Mouse (Mus musculus) ES-Bruce4 (cell line): ENCODE data around the gene Galns. TPM values are rescaled to one million over a fixed set of nuclear protein-coding genes. Genes with fewer than 3 reads are reported as not detected.

Experiments used
- H3K27ac ChIP-seq: 2 replicates; pipeline ENCODE4 v1.5.1; 2012; ENCODE audit warnings: low read length, inconsistent platforms; ENCODE audit not compliant: insufficient read depth
- H3K27me3 ChIP-seq: 2 replicates; pipeline ENCODE4 v1.6.1; 2012; ENCODE audit warnings: mild to moderate bottlenecking, low read length, inconsistent platforms; ENCODE audit not compliant: control insufficient read depth, poor library complexity, insufficient read depth, severe bottlenecking
- H3K36me3 ChIP-seq: 2 replicates; pipeline ENCODE4 v1.6.1; 2012; ENCODE audit warnings: inconsistent platforms, mild to moderate bottlenecking, low read length, moderate library complexity; ENCODE audit not compliant: control insufficient read depth, poor library complexity, insufficient read depth, severe bottlenecking
- H3K4me1 ChIP-seq: one replicate; pipeline ENCODE4 v1.8.1; 2011; ENCODE audit warnings: low read length; ENCODE audit not compliant: control insufficient read depth, insufficient read depth
- H3K4me3 ChIP-seq: 2 replicates; pipeline ENCODE4 v1.5.1; 2011; ENCODE audit warnings: low read depth, mild to moderate bottlenecking, low read length
- H3K9ac ChIP-seq: 2 replicates; pipeline ENCODE4 v1.6.1; 2012; ENCODE audit warnings: low read depth, mild to moderate bottlenecking, inconsistent platforms; ENCODE audit not compliant: poor library complexity, severe bottlenecking
- H3K9me3 ChIP-seq: replicated peaks from 2 replicates; pipeline ENCODE4 v1.6.1; 2012; ENCODE audit warnings: mild to moderate bottlenecking, low read length, inconsistent platforms; ENCODE audit not compliant: control insufficient read depth, poor library complexity, insufficient read depth, severe bottlenecking
- CTCF ChIP-seq: IDR thresholded peaks from one replicate; pipeline ENCODE4 v1.8.1; 2011; ENCODE audit warnings: low read depth, low read length
- EP300 ChIP-seq: IDR thresholded peaks from 2 replicates; pipeline ENCODE4 v1.6.1; 2011; ENCODE audit warnings: low read depth, low read length; ENCODE audit not compliant: insufficient read depth
- POLR2A ChIP-seq: IDR thresholded peaks from one replicate; pipeline ENCODE4 v1.8.1; 2011; ENCODE audit warnings: low read length; ENCODE audit not compliant: insufficient read depth
- polyA plus RNA-seq: library from polyadenylated mRNA; stranded (reverse); fragments of >200 nt; gene quantifications from 2 replicates; pipeline ENCODE4 v1.2.4, GENCODE M21; 2011; ENCODE audit warnings: low read depth; ENCODE audit not compliant: missing spikeins, insufficient read depth, insufficient read length

Gene Galns
- polyA plus RNA-seq: 11.9 and 12.8 TPM in 2 replicates

DNA sequence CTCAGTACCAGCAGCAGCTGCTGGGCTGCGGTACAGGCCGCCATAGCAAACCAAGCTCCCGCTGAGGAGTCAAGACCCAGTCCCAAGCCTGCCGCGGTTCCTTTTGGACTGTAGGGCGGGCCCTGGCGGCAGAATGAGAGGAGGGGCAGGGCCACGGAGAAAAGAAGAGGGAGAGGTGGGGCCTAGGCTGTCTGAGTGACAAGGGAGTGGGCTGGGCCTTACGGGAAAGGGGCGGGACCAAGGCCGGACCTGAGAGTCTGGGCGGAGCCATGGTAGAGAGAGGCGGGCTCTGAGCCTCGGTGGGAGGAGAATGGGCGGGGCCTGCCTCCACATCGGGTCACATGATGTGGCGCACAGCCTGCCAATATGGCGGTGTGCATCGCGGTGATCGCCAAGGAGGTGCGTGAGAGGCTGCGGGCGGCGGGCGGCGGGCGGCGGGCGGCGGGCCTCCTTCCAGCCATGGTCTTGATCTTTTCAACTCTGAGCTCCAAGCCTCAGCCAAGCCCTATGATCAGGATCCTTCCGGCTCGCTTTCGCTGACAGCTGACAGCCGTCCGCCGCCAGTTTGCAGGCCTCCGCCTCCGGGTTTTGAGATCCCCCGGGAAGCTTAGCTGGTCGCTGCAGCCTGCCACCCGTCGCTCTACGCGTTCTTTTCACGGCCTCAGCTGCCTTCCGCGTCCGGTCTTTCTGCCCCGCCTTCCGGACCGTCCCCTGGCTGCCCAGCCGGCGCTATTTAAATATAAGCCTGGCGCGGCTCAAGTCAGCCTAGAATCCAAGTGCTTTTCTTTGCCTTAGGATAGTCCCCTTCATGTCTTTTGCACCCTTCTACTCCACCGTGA, at the start of gene Galns, which contains the start of gene Trappc2l:
Gene Galns (minus strand): TSS at position 169 of the 839 bp plus-strand sequence.
Gene Trappc2l (plus strand): TSS at position 346 of the 839 bp plus-strand sequence.
- H3K36me3 ChIP-seq: no peaks in the 10 kb centered on the region
- no peaks in the 10 kb centered on the region for H3K27me3 ChIP-seq
- no peaks in the 10 kb centered on the region for H3K4me1 ChIP-seq
- H3K4me3 ChIP-seq: peak within 1 kb of the TSS; percentile 81
- no peak within 1 kb of the TSS for H3K27ac ChIP-seq
- no peaks in the 10 kb centered on the region for H3K9me3 ChIP-seq
- no peak for TF ChIP-seq POLR2A
- TF ChIP-seq CTCF: no peak
- 0 out of 2 replicates have a peak, but pooled peaks have one; percentile 15 for TF ChIP-seq EP300
- peak within 1 kb of the TSS; percentile 72 for H3K9ac ChIP-seq

DNA sequence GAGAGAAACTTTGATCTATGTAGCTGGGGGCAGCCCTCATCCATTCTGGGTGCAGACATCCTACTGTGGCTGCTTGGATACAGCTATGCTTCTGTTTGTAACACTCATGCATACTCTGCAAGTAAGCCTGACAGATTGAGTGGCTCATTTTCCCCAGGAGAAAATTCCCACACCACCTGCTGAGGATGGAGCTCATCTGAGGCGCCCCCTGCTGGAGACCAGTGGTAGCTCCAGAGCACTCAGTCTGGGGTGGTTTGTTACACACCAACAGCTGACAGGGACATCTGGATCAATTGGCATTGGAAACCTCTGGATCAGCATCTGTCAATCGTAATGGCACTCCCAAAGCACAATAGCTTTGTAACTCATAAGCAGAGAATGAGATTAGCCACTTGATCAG, 48.8 kb upstream of the Galns start:
- Histone ChIP-seq H3K27ac (no peak overlapping the region), H3K9me3 (no peaks in the 10 kb centered on the region), H3K4me1 (no peaks in the 10 kb centered on the region), H3K36me3 (no peaks in the 10 kb centered on the region), H3K4me3 (no peak overlapping the region), H3K9ac (no peak overlapping the region), H3K27me3 (no peaks in the 10 kb centered on the region)
- TF ChIP-seq POLR2A (no peak), EP300 (no peak), CTCF (peak; percentile 67)

- no peak overlapping the region for H3K4me3 ChIP-seq
- no peak overlapping the region for H3K9ac ChIP-seq
- H3K9me3 ChIP-seq: no peaks in the 10 kb centered on the region
- H3K4me1 ChIP-seq: no peaks in the 10 kb centered on the region
- no peak overlapping the region for H3K27ac ChIP-seq
- no peaks in the 10 kb centered on the region for H3K27me3 ChIP-seq
- TF ChIP-seq POLR2A: no peak
- TF ChIP-seq CTCF: no peak
- no peak for TF ChIP-seq EP300
- H3K36me3 ChIP-seq: no peaks in the 10 kb centered on the region
Measured at GRCm38 (mm10) chr8:122658807-122659160, 47.5 kb upstream of the Galns start.

- Histone ChIP-seq H3K27ac (no peak overlapping the region), H3K27me3 (no peaks in the 10 kb centered on the region), H3K9ac (no peak overlapping the region), H3K36me3 (no peaks in the 10 kb centered on the region), H3K4me1 (no peaks in the 10 kb centered on the region), H3K4me3 (no peak overlapping the region), H3K9me3 (no peaks in the 10 kb centered on the region)
- no peak for TF ChIP-seq POLR2A
- no peak for TF ChIP-seq EP300
- TF ChIP-seq CTCF: no peak
Measured at GRCm38 (mm10) chr8:122658149-122658806, 47.0 kb upstream of the Galns start.

GRCm38 (mm10) chr8:122656056-122656999, 45.1 kb upstream of the Galns start:
- no peaks in the 10 kb centered on the region for H3K36me3 ChIP-seq
- TF ChIP-seq POLR2A (no peak), EP300 (no peak), CTCF (no peak)
- H3K27ac ChIP-seq: no peak overlapping the region
- no peaks in the 10 kb centered on the region for H3K9me3 ChIP-seq
- H3K9ac ChIP-seq: no peak overlapping the region
- no peaks in the 10 kb centered on the region for H3K4me1 ChIP-seq
- no peaks in the 10 kb centered on the region for H3K27me3 ChIP-seq
- H3K4me3 ChIP-seq: no peak overlapping the region
